Mouse (Mus musculus) thymus, adult 2 months (tissue): Measurements from ENCODE around the gene Exosc6. TPM values are rescaled to one million over a fixed set of nuclear protein-coding genes. Genes with fewer than 3 reads are reported as not detected.
A peak's percentile ranks its signal among the peaks of the same experiment; 100 is the strongest.
"Not testable (repeated sequence)": the region's sequence is repeated elsewhere in the genome, so short reads cannot be mapped to it uniquely, and the experiment has no call there.

Source experiments
- DNase-seq: peaks from one replicate; pipeline ENCODE4 v3.0.0; 2021
- H3K27ac ChIP-seq: fragments of 200-500 bp; 2 replicates; pipeline ENCODE4 v1.5.1; 2012; ENCODE audit warnings: low read length, control low read depth; ENCODE audit not compliant: control insufficient read depth, insufficient read depth
- H3K27me3 ChIP-seq: fragments of 200-500 bp; 2 replicates; pipeline ENCODE4 v1.6.1; 2012; ENCODE audit warnings: mild to moderate bottlenecking, low read length, moderate library complexity, mixed read lengths; ENCODE audit not compliant: control insufficient read depth, insufficient read depth
- H3K36me3 ChIP-seq: fragments of 200-500 bp; 2 replicates; pipeline ENCODE4 v1.6.1; 2012; ENCODE audit warnings: mild to moderate bottlenecking, low read length, moderate library complexity; ENCODE audit not compliant: control insufficient read depth, insufficient read depth
- H3K4me1 ChIP-seq: fragments of 200-500 bp; replicated peaks from 2 replicates; pipeline ENCODE4 v1.6.1; 2012; ENCODE audit warnings: low read length; ENCODE audit not compliant: control insufficient read depth, insufficient read depth
- H3K4me3 ChIP-seq: fragments of 200-500 bp; 2 replicates; pipeline ENCODE4 v1.5.1; 2012; ENCODE audit warnings: mild to moderate bottlenecking, low read length, control low read depth, moderate library complexity; ENCODE audit not compliant: control insufficient read depth, insufficient read depth
- CTCF ChIP-seq: fragments of 200-500 bp; IDR thresholded peaks from 2 replicates; pipeline ENCODE4 v1.5.1; 2012; ENCODE audit warnings: mild to moderate bottlenecking, control low read depth, low read length, moderate library complexity, borderline replicate concordance; ENCODE audit not compliant: control insufficient read depth, poor library complexity, insufficient read depth; ENCODE audit errors: extremely low read depth
- POLR2A ChIP-seq: fragments of 200-500 bp; IDR thresholded peaks from 2 replicates; pipeline ENCODE4 v1.6.1; 2012; ENCODE audit warnings: mild to moderate bottlenecking, low read length, control low read depth, moderate library complexity; ENCODE audit not compliant: control insufficient read depth, poor library complexity, insufficient read depth; ENCODE audit errors: extremely low read depth
- WGBS: fragments of 180-500 bp; shearing (Covaris S2); methylation state at CpG from one replicate; pipeline ENCODE4 v1.1.7; 2018; 5-methylcytosine and 5-hydroxymethylcytosine counted together
- polyA plus RNA-seq: library from polyadenylated mRNA; depleted of rRNA; stranded (reverse); fragments of >200 nt; gene quantifications from 2 replicates; pipeline ENCODE4 v1.2.3, GENCODE M21; 2012; rRNA removed

Exosc6 gene
- polyA plus RNA-seq = 38.7 and 68.8 TPM in 2 replicates

- peaks cover 21% of the 10 kb centered on the region for H3K36me3 ChIP-seq
- no peak within 1 kb of the TSS for H3K27ac ChIP-seq
- H3K4me3 ChIP-seq = peak within 1 kb of the TSS; percentile 92
- H3K4me1 ChIP-seq = peaks cover 5% of the 10 kb centered on the region
- DNase-seq = peak; percentile 90
- H3K27me3 ChIP-seq = no peaks in the 10 kb centered on the region
- TF ChIP-seq POLR2A (peak; percentile 48), CTCF (peak; percentile 85)
- 2% methylated on average over 68 of the region's 68 CpGs for WGBS
Measured at GRCm38 (mm10) chr8:111056158-111056663, at the start of gene Exosc6. Gene Exosc6, plus strand, starts transcription at chr8:111056339.

GRCm38 (mm10) chr8:111010230-111010991 is 45.7 kb upstream of the Exosc6 start:
- not testable (repeated sequence) for DNase-seq, H3K27ac ChIP-seq, H3K4me1 ChIP-seq, H3K4me3 ChIP-seq, H3K27me3 ChIP-seq
- 98% methylated on average over 9 of the region's 10 CpGs for WGBS
- H3K36me3 ChIP-seq = peaks cover 25% of the 10 kb centered on the region

- not testable (repeated sequence) for H3K27me3 ChIP-seq, H3K4me3 ChIP-seq, H3K27ac ChIP-seq, H3K36me3 ChIP-seq, DNase-seq, H3K4me1 ChIP-seq
- 94% methylated on average over 2 of the region's 2 CpGs for whole genome bisulfite sequencing
Measured at GRCm38 (mm10) chr8:111026609-111027008, 29.5 kb upstream of the Exosc6 start.

GRCm38 (mm10) chr8:111027391-111027937 is 28.7 kb upstream of the Exosc6 start:
- TF ChIP-seq CTCF = peak; percentile 25; the same call in 1 of the 2 replicates
- TF ChIP-seq POLR2A = peak; percentile 60; the same call in 1 of the 2 replicates
- WGBS = under 1% methylated on average over 31 of the region's 31 CpGs
- no peaks in the 10 kb centered on the region for H3K27me3 ChIP-seq
- H3K4me1 ChIP-seq = peaks cover 6% of the 10 kb centered on the region; the same call in 1 of the 2 replicates
- peak overlapping the region; percentile 66 for H3K4me3 ChIP-seq
- DNase-seq = peak; percentile 77
- H3K36me3 ChIP-seq = no peaks in the 10 kb centered on the region
- 0 out of 2 replicates have a peak overlapping the region, but pooled peaks have one; percentile 7 for H3K27ac ChIP-seq

GRCm38 (mm10) chr8:111029589-111029988 is 26.6 kb upstream of the Exosc6 start:
- WGBS = 26% methylated on average over 4 of the region's 4 CpGs
- H3K27ac ChIP-seq = no peak overlapping the region
- H3K27me3 ChIP-seq = no peaks in the 10 kb centered on the region
- no peak for DNase-seq
- TF ChIP-seq POLR2A = no peak
- no peak for TF ChIP-seq CTCF
- no peaks in the 10 kb centered on the region for H3K36me3 ChIP-seq
- peaks cover 12% of the 10 kb centered on the region for H3K4me1 ChIP-seq
- H3K4me3 ChIP-seq = no peak overlapping the region

GRCm38 (mm10) chr8:111030045-111030444 is 26.1 kb upstream of the Exosc6 start:
- Histone ChIP-seq H3K4me1 (peaks cover 12% of the 10 kb centered on the region), H3K36me3 (no peaks in the 10 kb centered on the region), H3K27me3 (no peaks in the 10 kb centered on the region), H3K27ac (no peak overlapping the region), H3K4me3 (no peak overlapping the region)
- TF ChIP-seq CTCF (no peak), POLR2A (no peak)
- no peak for DNase-seq
- WGBS = 40% methylated on average over 6 of the region's 6 CpGs
